Mouse (Mus musculus) WW6 (cell line): ENCODE results near the gene Cryzl1.

Experiments
- DNase-seq: peaks from one replicate; pipeline ENCODE4 v3.0.0-alpha.2; 2013; ENCODE audit warnings: low read depth, low spot score

The Cryzl1 gene

GRCm38 (mm10) chr16:91728123-91729065 lies at the start of gene Cryzl1:
Gene Cryzl1, minus strand, starts transcription at chr16:91728975.
- DNase-seq = peak; percentile 96

- no peak for DNase-seq
Observed at GRCm38 (mm10) chr16:91772586-91772985, 43.8 kb upstream of the Cryzl1 start.

GRCm38 (mm10) chr16:91771334-91771733 lies 42.6 kb upstream of the Cryzl1 start:
- DNase-seq = no peak

- no peak for DNase-seq
Observed at GRCm38 (mm10) chr16:91770662-91771061, 41.9 kb upstream of the Cryzl1 start.

- DNase-seq = no peak
Observed at GRCm38 (mm10) chr16:91769911-91770310, 41.1 kb upstream of the Cryzl1 start.

GRCm38 (mm10) chr16:91768586-91768985 lies 39.8 kb upstream of the Cryzl1 start:
- no peak for DNase-seq

GRCm38 (mm10) chr16:91767165-91767701 lies 38.5 kb upstream of the Cryzl1 start:
- DNase-seq = no peak

GRCm38 (mm10) chr16:91765816-91766210 lies 37.0 kb upstream of the Cryzl1 start:
- no peak for DNase-seq

- no peak for DNase-seq
Observed at GRCm38 (mm10) chr16:91765121-91765815, 36.5 kb upstream of the Cryzl1 start.

- no peak for DNase-seq
Observed at GRCm38 (mm10) chr16:91764414-91764813, 35.6 kb upstream of the Cryzl1 start.

GRCm38 (mm10) chr16:91763975-91764374 lies 35.2 kb upstream of the Cryzl1 start:
- no peak for DNase-seq

- no peak for DNase-seq
Observed at GRCm38 (mm10) chr16:91762476-91762875, 33.7 kb upstream of the Cryzl1 start.

GRCm38 (mm10) chr16:91761761-91762160 lies 33.0 kb upstream of the Cryzl1 start:
- no peak for DNase-seq

GRCm38 (mm10) chr16:91761202-91761601 lies 32.4 kb upstream of the Cryzl1 start:
- DNase-seq = no peak

- DNase-seq = no peak
Observed at GRCm38 (mm10) chr16:91754957-91755356, 26.2 kb upstream of the Cryzl1 start.

- no peak for DNase-seq
Observed at GRCm38 (mm10) chr16:91753611-91754010, 24.8 kb upstream of the Cryzl1 start.

GRCm38 (mm10) chr16:91751644-91752385 lies 23.0 kb upstream of the Cryzl1 start:
- no peak for DNase-seq

- no peak for DNase-seq
Observed at GRCm38 (mm10) chr16:91747567-91747966, 18.8 kb upstream of the Cryzl1 start.

- no peak for DNase-seq
Observed at GRCm38 (mm10) chr16:91746101-91746950, 17.6 kb upstream of the Cryzl1 start.

- DNase-seq = no peak
Observed at GRCm38 (mm10) chr16:91743055-91743454, 14.3 kb upstream of the Cryzl1 start.

GRCm38 (mm10) chr16:91740918-91741255 lies 12.1 kb upstream of the Cryzl1 start:
- no peak for DNase-seq
